Mouse (Mus musculus) embryonic facial prominence, embryonic 14.5 days (tissue): ENCODE measurements around the gene Mrpl55. TPM values are rescaled to one million over a fixed set of nuclear protein-coding genes. Genes with fewer than 3 reads are reported as not detected.

ENCODE experiments used
- ATAC-seq: fragments of 200-750 bp; cut with Nextera tagmentation; 2 replicates; pipeline ENCODE4 v1.8.0; 2017; ENCODE audit warnings: low read depth, moderate number of reproducible peaks, moderate TSS enrichment
- DNase-seq: peaks from one replicate; pipeline ENCODE4 v3.0.0-alpha.2; 2015; ENCODE audit warnings: low spot score
- H3K27ac ChIP-seq: fragments of 300-500 bp; sonication (generic); replicated peaks from 2 replicates; pipeline ENCODE4 v1.5.1; 2014; ENCODE audit warnings: low read depth, mild to moderate bottlenecking, low read length, moderate library complexity
- H3K27me3 ChIP-seq: fragments of 300-500 bp; sonication (generic); replicated peaks from 2 replicates; pipeline ENCODE4 v1.6.1; 2014; ENCODE audit warnings: low read length; ENCODE audit not compliant: control insufficient read depth, insufficient read depth
- H3K36me3 ChIP-seq: fragments of 300-500 bp; sonication (generic); 2 replicates; pipeline ENCODE4 v1.6.1; 2014; ENCODE audit warnings: low read length, mixed read lengths; ENCODE audit not compliant: control insufficient read depth, insufficient read depth
- H3K4me1 ChIP-seq: fragments of 300-500 bp; sonication (generic); 2 replicates; pipeline ENCODE4 v1.6.1; 2014; ENCODE audit warnings: antibody characterized with exemption, low read length; ENCODE audit not compliant: control insufficient read depth, insufficient read depth
- H3K4me2 ChIP-seq: fragments of 300-500 bp; sonication (generic); 2 replicates; pipeline ENCODE4 v1.6.1; 2014; ENCODE audit warnings: low read depth, mild to moderate bottlenecking, low read length, moderate library complexity, mixed read lengths
- H3K4me3 ChIP-seq: fragments of 300-500 bp; sonication (generic); 2 replicates; pipeline ENCODE4 v1.5.1; 2014; ENCODE audit warnings: low read depth, mild to moderate bottlenecking, low read length
- H3K9ac ChIP-seq: fragments of 300-500 bp; sonication (generic); 2 replicates; pipeline ENCODE4 v1.6.1; 2014; ENCODE audit warnings: low read depth, mild to moderate bottlenecking, low read length, moderate library complexity, mixed read lengths
- H3K9me3 ChIP-seq: fragments of 300-500 bp; sonication (generic); 2 replicates; pipeline ENCODE4 v1.6.1; 2016; ENCODE audit warnings: low read length; ENCODE audit not compliant: control insufficient read depth
- WGBS: fragments of 180-500 bp; shearing (Covaris S2); extraction: QIAGEN DNeasy Blood & Tissue Kit; methylation state at CpG from one replicate; pipeline ENCODE4 v1.1.7; 2014; 5-methylcytosine and 5-hydroxymethylcytosine counted together
- polyA plus RNA-seq: library from polyadenylated mRNA; unstranded; fragments of >200 nt; fragmentation: Nextera tagmentation; extraction: Ambion mirVana; gene quantifications from 2 replicates; pipeline ENCODE4 v1.2.1, GENCODE M21; 2014

Gene Mrpl55
- polyA plus RNA-seq, 1 experiment from 2014 or later = 81.9 TPM

DNA sequence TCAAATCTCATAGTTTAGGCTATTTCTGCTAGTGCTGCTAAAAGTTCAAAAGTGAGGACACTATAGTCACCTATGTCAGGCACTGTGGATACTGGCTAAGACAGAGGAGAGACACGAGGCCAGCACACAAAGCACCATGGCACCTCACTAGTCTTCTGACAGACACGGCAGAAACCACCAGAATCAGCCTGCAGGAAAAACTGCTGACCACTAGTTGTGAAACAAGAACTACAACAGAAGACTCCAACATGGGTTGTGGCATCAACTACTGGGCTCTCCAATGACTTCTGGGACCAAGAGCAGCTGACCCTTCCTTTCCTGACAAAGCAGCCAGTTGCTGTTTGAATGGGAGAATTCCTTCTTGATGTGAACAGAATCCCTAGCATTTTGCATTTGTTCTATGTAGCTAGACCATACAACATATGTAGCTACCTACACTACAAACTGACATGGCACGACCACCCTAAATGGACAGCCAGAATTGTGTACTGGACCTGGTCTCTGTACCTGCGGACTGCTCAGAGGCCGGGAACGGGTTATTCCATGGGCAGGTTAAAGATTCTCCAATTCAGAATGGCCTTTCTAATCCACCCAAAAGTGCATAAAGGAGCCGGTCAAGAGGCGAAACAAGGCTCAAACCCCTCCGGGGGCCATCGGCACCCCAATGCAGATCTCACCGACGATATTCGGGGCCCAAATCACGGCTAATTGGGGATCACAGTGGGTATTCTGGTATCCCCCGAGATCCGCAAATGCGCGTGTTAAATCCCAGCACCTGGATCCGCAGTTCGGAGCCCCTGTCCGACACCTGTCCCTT is 24.7 kb downstream of the Mrpl55 start:
- ATAC-seq (no peak), DNase-seq (no peak)
- 5% methylated on average over 21 of the region's 21 CpGs for WGBS
- Histone ChIP-seq H3K4me1 (peaks cover 37% of the 10 kb centered on the region), H3K9ac (peak overlapping the region; percentile 100), H3K4me2 (peak overlapping the region; percentile 82), H3K4me3 (peak overlapping the region; percentile 100), H3K9me3 (no peaks in the 10 kb centered on the region), H3K27me3 (no peaks in the 10 kb centered on the region), H3K27ac (peak overlapping the region; percentile 97), H3K36me3 (peaks cover 3% of the 10 kb centered on the region; the same call in 1 of the 2 replicates)

DNA sequence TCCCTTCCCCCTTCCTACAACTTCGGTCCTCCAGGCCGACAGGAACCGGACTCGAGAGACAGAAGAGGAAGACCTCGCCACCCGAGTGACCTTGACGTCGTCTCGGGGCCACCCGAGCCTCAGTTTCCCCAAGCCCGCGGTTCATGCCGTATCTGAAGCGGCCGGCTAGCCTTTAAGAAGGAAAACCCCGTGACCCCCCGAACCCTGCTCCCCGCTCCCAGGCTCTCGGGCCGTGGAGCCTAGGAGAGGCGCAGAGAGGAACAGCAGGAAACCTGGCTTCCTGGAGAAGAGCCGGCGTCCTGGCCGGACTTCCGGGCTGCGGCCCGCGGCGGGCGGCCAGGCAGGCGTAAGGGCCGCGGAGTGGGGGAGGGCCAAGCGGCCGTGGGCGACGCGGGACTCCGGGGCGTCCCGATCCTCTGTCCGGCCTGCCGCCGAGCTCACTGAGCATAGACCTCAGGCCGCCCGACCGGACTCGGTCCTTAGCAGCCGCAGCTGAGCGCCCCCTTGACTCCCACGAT is 25.4 kb downstream of the Mrpl55 start:
- Histone ChIP-seq H3K9me3 (no peaks in the 10 kb centered on the region), H3K4me1 (peaks cover 37% of the 10 kb centered on the region), H3K9ac (peak overlapping the region; percentile 100), H3K36me3 (peaks cover 3% of the 10 kb centered on the region; the same call in 1 of the 2 replicates), H3K4me3 (peak overlapping the region; percentile 100), H3K27me3 (no peaks in the 10 kb centered on the region), H3K4me2 (peak overlapping the region; percentile 82), H3K27ac (peak overlapping the region; percentile 97)
- WGBS = 1% methylated on average over 36 of the region's 51 CpGs
- peak; percentile 73 for ATAC-seq
- DNase-seq = peak; percentile 50

DNA sequence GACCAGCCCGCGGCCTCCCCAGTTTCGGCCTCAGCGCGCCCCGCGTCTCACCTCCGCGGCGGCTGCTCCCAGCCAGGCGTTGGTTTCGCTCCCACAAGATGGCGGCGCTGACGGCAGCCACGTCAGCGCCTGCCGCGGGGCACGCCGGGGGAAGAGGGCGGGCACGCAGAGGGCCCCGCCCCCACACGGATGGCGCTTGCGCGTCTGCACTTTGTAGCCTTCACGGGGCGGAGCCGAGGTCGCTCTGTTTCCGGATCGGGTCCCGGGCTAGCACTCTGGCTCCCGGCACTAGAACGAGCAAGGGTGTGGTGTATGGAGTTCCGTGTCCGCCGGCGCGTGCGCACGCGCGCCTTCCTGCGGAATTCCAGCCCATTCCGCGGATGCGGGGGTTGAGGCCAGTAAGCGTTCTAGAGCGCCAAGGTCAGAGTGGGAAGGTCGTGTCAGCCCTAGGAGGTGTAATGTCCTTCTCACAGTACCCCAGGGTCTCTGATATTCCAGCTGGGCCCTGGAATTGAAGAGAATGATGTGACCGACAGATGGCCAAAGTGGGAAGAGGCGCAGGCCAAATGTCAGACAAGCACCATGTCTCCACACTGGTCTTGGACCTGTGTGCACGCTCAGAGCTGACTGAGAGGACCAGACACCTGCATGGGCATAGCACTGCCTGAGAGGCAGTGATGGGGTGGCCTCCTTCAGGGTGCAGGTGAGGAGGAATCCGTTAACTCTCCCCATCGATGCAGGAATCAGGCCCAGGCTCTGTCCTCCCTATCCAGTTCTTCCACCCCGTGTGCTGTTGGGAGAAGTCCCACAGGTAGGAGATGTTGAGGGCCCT is 26.1 kb downstream of the Mrpl55 start, which contains the start of gene Arf1:
TSS of gene Arf1 (minus strand) at position 149 of the 832 bp plus-strand sequence.
- H3K27me3 ChIP-seq = no peaks in the 10 kb centered on the region
- peak within 1 kb of the TSS; percentile 97 for H3K27ac ChIP-seq
- no peaks in the 10 kb centered on the region for H3K9me3 ChIP-seq
- peak; percentile 95 for ATAC-seq
- peaks cover 3% of the 10 kb centered on the region; the same call in 1 of the 2 replicates for H3K36me3 ChIP-seq
- H3K4me1 ChIP-seq = peaks cover 36% of the 10 kb centered on the region
- peak within 1 kb of the TSS; percentile 100 for H3K4me3 ChIP-seq
- WGBS = 6% methylated on average over 45 of the region's 59 CpGs
- peak within 1 kb of the TSS; percentile 100 for H3K9ac ChIP-seq
- peak; percentile 97 for DNase-seq
- H3K4me2 ChIP-seq = peak within 1 kb of the TSS; percentile 82

DNA sequence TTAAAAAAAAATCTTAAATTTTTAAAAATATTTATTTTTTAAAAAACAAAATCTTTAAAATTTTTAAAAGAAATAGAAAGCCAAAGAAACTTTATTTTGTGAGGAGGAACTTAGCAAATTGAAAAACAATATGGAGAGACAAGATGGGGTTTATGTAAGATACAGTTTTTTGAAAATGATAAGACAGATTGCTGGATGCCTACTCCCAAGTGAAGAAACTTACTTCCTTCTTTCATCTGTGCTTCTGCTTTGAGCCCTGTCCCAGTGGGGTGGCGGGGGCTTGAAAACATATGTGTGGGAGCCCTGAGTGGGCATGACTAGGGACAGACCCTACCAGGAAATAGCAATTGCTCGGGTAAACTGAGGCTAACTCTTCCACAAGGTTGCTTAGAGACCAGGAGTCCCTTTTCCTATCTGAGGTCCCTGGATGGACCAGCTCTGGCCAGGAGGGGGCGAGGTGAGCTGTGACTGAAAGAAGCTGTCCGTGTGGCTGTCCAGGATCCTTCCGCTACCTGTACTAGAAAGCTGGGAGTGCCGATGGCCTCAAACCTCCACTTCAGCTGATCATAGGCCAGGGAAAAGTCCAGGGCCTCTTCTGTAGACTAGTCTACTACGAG is 28.0 kb downstream of the Mrpl55 start:
- H3K9me3 ChIP-seq = no peaks in the 10 kb centered on the region
- H3K4me2 ChIP-seq = no peak overlapping the region
- DNase-seq (peak; percentile 56), ATAC-seq (no peak)
- 16% methylated on average over 7 of the region's 7 CpGs for WGBS
- H3K4me1 ChIP-seq = peaks cover 20% of the 10 kb centered on the region
- H3K9ac ChIP-seq = no peak overlapping the region
- H3K27me3 ChIP-seq = no peaks in the 10 kb centered on the region
- H3K27ac ChIP-seq = no peak overlapping the region
- no peak overlapping the region for H3K4me3 ChIP-seq
- H3K36me3 ChIP-seq = no peaks in the 10 kb centered on the region

DNA sequence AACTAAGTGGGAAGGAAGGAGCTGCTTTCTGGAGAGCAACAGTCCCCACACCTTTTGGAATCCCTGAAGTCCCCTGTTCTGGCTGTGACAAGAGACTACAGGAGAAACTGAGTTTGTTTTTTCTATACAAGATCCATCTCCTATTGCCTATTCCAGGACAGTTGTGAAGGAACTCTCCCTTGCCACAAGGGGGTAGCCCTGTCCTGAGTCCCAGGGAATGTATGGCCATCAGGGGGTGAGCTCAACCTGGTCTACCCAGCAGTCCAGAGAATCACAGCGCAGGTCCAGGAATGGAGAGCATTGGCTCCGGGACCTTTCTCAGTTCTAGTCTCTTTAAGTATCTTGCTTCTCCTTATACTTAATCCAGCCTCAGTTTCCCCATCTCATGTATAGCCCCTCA is 30.5 kb downstream of the Mrpl55 start:
- no peak for ATAC-seq
- no peak overlapping the region for H3K4me2 ChIP-seq
- 54% methylated on average over 2 of the region's 2 CpGs for WGBS

DNA sequence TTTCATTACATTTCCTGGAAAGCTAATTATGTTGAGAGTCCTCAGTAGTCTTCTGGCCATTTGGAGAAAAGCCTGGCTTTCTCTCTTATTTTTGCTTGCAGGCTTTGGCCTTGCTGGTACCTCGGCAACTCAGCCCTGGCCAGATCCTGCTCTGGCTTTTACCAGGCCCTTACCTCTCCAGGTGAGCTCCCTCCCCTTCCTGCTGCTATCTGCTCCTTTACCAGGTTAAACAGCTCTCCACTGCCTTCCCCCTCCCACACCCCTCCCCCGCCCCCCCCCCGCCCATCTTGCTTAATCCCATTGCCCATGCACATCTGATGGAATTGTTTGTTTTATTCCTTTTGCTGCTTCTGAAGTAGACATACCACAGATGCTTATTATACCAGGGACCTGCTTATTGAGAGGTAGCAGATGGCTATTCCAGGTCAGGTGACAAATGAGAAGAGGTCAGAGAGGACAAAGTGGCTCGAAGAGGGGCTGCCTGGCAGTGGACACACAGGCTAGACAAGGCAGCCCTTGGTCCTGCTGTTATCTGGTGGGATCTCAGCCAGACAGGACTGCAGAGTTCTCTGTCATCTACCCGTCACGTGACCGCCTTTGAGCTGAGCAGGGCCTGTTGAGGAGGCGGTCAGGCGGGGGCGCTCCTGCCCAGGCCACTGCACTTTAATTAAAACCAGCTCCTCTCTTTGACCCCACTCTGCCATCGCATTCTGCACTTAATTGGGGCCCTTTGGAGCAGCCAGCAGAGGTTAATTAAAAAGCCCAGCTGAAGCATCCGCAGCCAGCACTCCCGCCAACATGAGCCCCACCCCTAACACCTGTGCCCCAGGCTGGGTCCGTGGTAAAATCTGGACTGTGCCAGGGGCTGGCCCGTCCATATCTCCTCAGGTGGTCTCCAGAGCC is 36.5 kb downstream of the Mrpl55 start:
- Histone ChIP-seq H3K9ac (no peak overlapping the region), H3K27me3 (0 out of 2 replicates have a peak, but pooled peaks cover 3% of the 10 kb centered on the region), H3K4me1 (peaks cover 4% of the 10 kb centered on the region; the same call in 1 of the 2 replicates), H3K27ac (no peak overlapping the region), H3K4me3 (no peak overlapping the region), H3K4me2 (no peak overlapping the region), H3K9me3 (no peaks in the 10 kb centered on the region), H3K36me3 (no peaks in the 10 kb centered on the region)
- WGBS = 4% methylated on average over 14 of the region's 15 CpGs
- ATAC-seq (peak; percentile 67), DNase-seq (peak; percentile 72)

More for the DNA sequence above, 30.5 kb downstream of the Mrpl55 start:
- H3K4me3 ChIP-seq = no peak overlapping the region
- no peaks in the 10 kb centered on the region for H3K27me3 ChIP-seq
- no peaks in the 10 kb centered on the region for H3K9me3 ChIP-seq
- peaks cover 5% of the 10 kb centered on the region; the same call in 1 of the 2 replicates for H3K4me1 ChIP-seq
- H3K36me3 ChIP-seq = no peaks in the 10 kb centered on the region
- no peak overlapping the region for H3K27ac ChIP-seq
- DNase-seq = no peak
- H3K9ac ChIP-seq = no peak overlapping the region

DNA sequence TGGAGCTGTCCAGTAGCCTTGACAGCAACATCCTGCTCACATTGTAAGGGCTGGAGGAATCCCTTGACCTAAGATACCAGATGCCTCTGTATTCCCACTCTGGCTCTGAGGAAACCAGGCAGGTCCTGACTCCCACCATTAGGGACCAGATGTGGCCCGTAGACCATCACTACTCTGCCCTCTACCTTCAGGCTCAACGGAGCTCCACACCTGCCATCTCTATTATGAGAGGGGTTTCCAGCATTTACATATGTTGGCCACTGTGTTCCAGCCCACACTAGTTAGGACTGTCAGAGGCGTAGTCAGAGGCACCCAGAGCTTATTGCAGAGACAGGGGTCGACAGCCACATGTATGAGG is 37.1 kb downstream of the Mrpl55 start:
- no peak overlapping the region for H3K4me3 ChIP-seq
- 0 out of 2 replicates have a peak, but pooled peaks cover 3% of the 10 kb centered on the region for H3K27me3 ChIP-seq
- H3K9ac ChIP-seq = no peak overlapping the region
- H3K27ac ChIP-seq = no peak overlapping the region
- peaks cover 4% of the 10 kb centered on the region; the same call in 1 of the 2 replicates for H3K4me1 ChIP-seq
- no peaks in the 10 kb centered on the region for H3K9me3 ChIP-seq
- ATAC-seq = no peak
- WGBS = 36% methylated on average over 4 of the region's 4 CpGs
- no peaks in the 10 kb centered on the region for H3K36me3 ChIP-seq
- H3K4me2 ChIP-seq = no peak overlapping the region
- DNase-seq = no peak
